15 mouse cellular contexts compared by ENCODE assay signal in the genomic region with DNA sequence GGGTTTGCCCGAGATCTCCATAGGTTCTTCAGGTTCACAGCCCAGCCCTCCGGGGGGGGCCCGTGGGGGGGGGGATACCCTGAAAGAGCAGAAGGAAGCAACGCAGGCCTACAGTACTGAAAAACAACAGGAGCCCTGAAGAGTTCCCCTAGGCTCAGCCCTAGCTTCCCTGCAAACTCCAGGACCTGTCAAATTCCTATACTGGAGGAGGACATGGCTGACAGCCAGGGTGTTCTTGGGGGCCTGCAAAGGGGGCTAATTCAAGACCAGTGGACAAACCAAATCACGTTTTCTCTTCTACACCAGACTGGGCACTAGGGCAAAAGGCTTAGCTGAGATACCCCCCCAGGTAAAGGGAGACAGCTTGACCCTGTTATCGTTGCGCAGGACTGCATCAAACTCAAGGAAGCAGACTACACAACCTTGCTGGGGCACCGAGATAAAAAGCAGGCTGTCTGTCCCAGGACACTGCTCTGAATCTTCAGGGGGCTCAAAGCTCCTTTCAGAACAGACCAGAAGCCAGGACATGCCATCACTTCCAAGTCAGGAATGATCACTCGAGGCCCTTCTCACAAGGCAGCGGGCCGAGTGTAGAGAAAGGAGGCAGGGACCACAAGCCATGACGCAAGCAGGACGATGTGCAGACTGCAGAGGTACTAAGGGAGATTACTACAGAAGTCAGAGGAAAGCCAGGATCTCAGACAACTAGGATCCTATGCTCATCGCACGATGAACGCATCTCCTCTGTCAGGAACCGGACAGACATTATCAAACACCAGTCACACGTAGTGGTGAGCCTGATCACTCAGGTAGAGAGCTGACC. TPM values are rescaled to one million over a fixed set of nuclear protein-coding genes. Genes with fewer than 3 reads are reported as not detected.
DNase-seq lines count a peak whose midpoint lies in the region; ATAC-seq and TF ChIP-seq lines count a peak whose summit lies in the region.
"Had no signal": no experiment of that assay in that cellular context is flagged by ENCODE, and none has a peak within 500 bp of the region (broad histone marks: within the 10 kb centered on the region; RNA-seq: fewer than 3 reads in every experiment).

No protein-coding gene starts in this region.

- no peak for TF ChIP-seq CTCF in kidney, adult 2 months (conservative IDR thresholded peaks at IDR 0.05; ENCODE audit: insufficient read depth, insufficient read length, low read depth, low read length)
- no peak for TF ChIP-seq CTCF in stomach, postnatal 0 days (IDR thresholded peaks at IDR 0.05; ENCODE audit: low read depth)

- intact Hi-C loops in heart, postnatal 25 days (cut with DNase I) = loop anchor here (5.0 kb wide), 2 partner anchors 37 to 63 kb away; a partner anchor contains a TSS

- no peak for ATAC-seq in kidney, embryonic 15.5 days (replicated peaks; ENCODE audit: low FRiP score)
- no peak for ATAC-seq in neural tube, embryonic 13.5 days (ENCODE audit: low read depth)
- ATAC-seq in stomach, postnatal 0 days (ENCODE audit: low FRiP score, low TSS enrichment) = peak; percentile 17; the same call in 1 of the 2 replicates
- ATAC-seq: inflammation-experienced regulatory T-cells, adult 6 months; liver, embryonic 12.5 days had no signal

- no peak overlapping the region for H3K4me2 ChIP-seq in kidney, embryonic 15.5 days
- H3K4me2 ChIP-seq in neural tube, embryonic 13.5 days = no peak overlapping the region
- H3K4me2 ChIP-seq in stomach, postnatal 0 days (replicated peaks; ENCODE audit: low read depth) = peak overlapping the region; percentile 24; the same call in 1 of the 2 replicates
- H3K4me2 ChIP-seq: liver, embryonic 12.5 days had no signal

- no peaks in the 10 kb centered on the region for H3K27me3 ChIP-seq in kidney, embryonic 15.5 days
- H3K27me3 ChIP-seq in kidney, adult 2 months (replicated peaks; ENCODE audit: control insufficient read depth, insufficient read depth, low read length) = no peaks in the 10 kb centered on the region
- H3K27me3 ChIP-seq in neural tube, embryonic 13.5 days = no peaks in the 10 kb centered on the region
- no peaks in the 10 kb centered on the region for H3K27me3 ChIP-seq in stomach, postnatal 0 days (ENCODE audit: control insufficient read depth, insufficient read depth, low read length)
- H3K27me3 ChIP-seq: liver, embryonic 12.5 days had no signal

- peak; percentile 91 for DNase-seq in heart, adult 11 months
- no peak for DNase-seq in heart, postnatal 25 days (ENCODE audit: low spot score)
- DNase-seq in kidney, adult 2 months = no peak
- no peak for DNase-seq in neural tube, embryonic 10.5 days (ENCODE audit: extremely low spot score, low spot score)
- no peak for DNase-seq in stomach, postnatal 0 days (ENCODE audit: low spot score)
- DNase-seq in B cell, adult 2 months = no peak
- DNase-seq: cerebellum, adult 8-10 months; embryo, embryonic 11 days; gastrocnemius, postnatal 36 days; kidney, postnatal 36 days; layer of hippocampus, postnatal 36 days had no signal

- no peak for TF ChIP-seq EP300 in stomach, postnatal 0 days (optimal IDR thresholded peaks at IDR 0.05)

- H3K4me3 ChIP-seq in kidney, embryonic 15.5 days (replicated peaks) = no peak overlapping the region
- no peak overlapping the region for H3K4me3 ChIP-seq in kidney, adult 2 months (ENCODE audit: insufficient read depth, low read depth, low read length)
- H3K4me3 ChIP-seq in neural tube, embryonic 13.5 days = no peak overlapping the region
- H3K4me3 ChIP-seq in stomach, postnatal 0 days (ENCODE audit: low read depth, low read length) = no peak overlapping the region
- H3K4me3 ChIP-seq: liver, embryonic 12.5 days had no signal

- H3K9ac ChIP-seq in kidney, embryonic 15.5 days = no peak overlapping the region
- no peak overlapping the region for H3K9ac ChIP-seq in neural tube, embryonic 13.5 days
- H3K9ac ChIP-seq in stomach, postnatal 0 days (ENCODE audit: low read length) = no peak overlapping the region; the same call in 1 of the 2 replicates
- H3K9ac ChIP-seq: liver, embryonic 12.5 days had no signal

- H3K27ac ChIP-seq in kidney, embryonic 15.5 days = peak overlapping the region; percentile 63
- no peak overlapping the region for H3K27ac ChIP-seq in kidney, adult 2 months (ENCODE audit: insufficient read depth, low read depth, low read length)
- peak overlapping the region; percentile 24 for H3K27ac ChIP-seq in neural tube, embryonic 13.5 days (replicated peaks)
- peak overlapping the region; percentile 53 for H3K27ac ChIP-seq in stomach, postnatal 0 days (replicated peaks)
- H3K27ac ChIP-seq: liver, embryonic 12.5 days had no signal

- no peaks in the 10 kb centered on the region for H3K36me3 ChIP-seq in kidney, embryonic 15.5 days
- H3K36me3 ChIP-seq in kidney, adult 2 months (ENCODE audit: control insufficient read depth, insufficient read depth, low read length) = no peaks in the 10 kb centered on the region
- no peaks in the 10 kb centered on the region for H3K36me3 ChIP-seq in neural tube, embryonic 13.5 days
- no peaks in the 10 kb centered on the region for H3K36me3 ChIP-seq in stomach, postnatal 0 days (ENCODE audit: control insufficient read depth, insufficient read depth, low read length)
- H3K36me3 ChIP-seq: liver, embryonic 12.5 days had no signal

- WGBS in kidney, embryonic 15.5 days = 69% methylated on average over 18 of the region's 18 CpGs
- WGBS in kidney, adult 2 months = 58% methylated on average over 18 of the region's 18 CpGs
- WGBS in neural tube, embryonic 13.5 days = 85% methylated on average over 18 of the region's 18 CpGs
- 44% methylated on average over 18 of the region's 18 CpGs for WGBS in stomach, postnatal 0 days

- no peak for TF ChIP-seq POLR2A in kidney, adult 2 months (IDR thresholded peaks at IDR 0.05; ENCODE audit: low read depth, low read length)

- H3K4me1 ChIP-seq in kidney, embryonic 15.5 days = peaks cover 81% of the 10 kb centered on the region
- peaks cover 51% of the 10 kb centered on the region for H3K4me1 ChIP-seq in kidney, adult 2 months (ENCODE audit: control insufficient read depth, insufficient read depth, low read length)
- H3K4me1 ChIP-seq in neural tube, embryonic 13.5 days (replicated peaks) = peaks cover 76% of the 10 kb centered on the region
- H3K4me1 ChIP-seq in stomach, postnatal 0 days (replicated peaks; ENCODE audit: control insufficient read depth, insufficient read depth) = peaks cover 20% of the 10 kb centered on the region

- no peaks in the 10 kb centered on the region for H3K9me3 ChIP-seq in kidney, embryonic 15.5 days (replicated peaks)
- H3K9me3 ChIP-seq in neural tube, embryonic 13.5 days = no peaks in the 10 kb centered on the region
- no peaks in the 10 kb centered on the region for H3K9me3 ChIP-seq in stomach, postnatal 0 days (ENCODE audit: control insufficient read depth, low read length)
- H3K9me3 ChIP-seq: liver, embryonic 12.5 days had no signal

RNA-seq across cellular contexts. Expression of a gene that starts 37.9 kb away (rescaled TPM):
- 10 to 100 TPM; 55.0 to 63.9 TPM for total RNA-seq in heart, postnatal 25 days (2021)
- polyA plus RNA-seq in kidney, embryonic 15.5 days (2015; fragmentation: Nextera tagmentation; extraction: Ambion mirVana) = 14.7 and 16.9 TPM in 2 replicates
- polyA plus RNA-seq in kidney, adult 2 months (2012; rRNA removed) = 40.4 and 43.9 TPM in 2 replicates
- 11.3 and 12.2 TPM in 2 replicates for polyA plus RNA-seq in neural tube, embryonic 13.5 days (2015; fragmentation: Nextera tagmentation; extraction: Ambion mirVana)
- polyA plus RNA-seq in stomach, postnatal 0 days (2015; fragmentation: Nextera tagmentation; extraction: Ambion mirVana) = 9.7 and 10.8 TPM in 2 replicates
